Comparison of ENCODE assay signal across 10 mouse cellular contexts in genomic region chr14:55071756-55072155, GRCm38 (mm10). TPM values are rescaled to one million over a fixed set of nuclear protein-coding genes. Genes with fewer than 3 reads are reported as not detected.
DNase-seq lines count a peak whose midpoint lies in the region; ATAC-seq and TF ChIP-seq lines count a peak whose summit lies in the region.
"Had no signal": no experiment of that assay in that cellular context is flagged by ENCODE, and none has a peak within 500 bp of the region (broad histone marks: within the 10 kb centered on the region; RNA-seq: fewer than 3 reads in every experiment).

No protein-coding gene starts in this region.

- no peak for TF ChIP-seq POLR2A in cortical plate, adult 2 months (IDR thresholded peaks at IDR 0.05; ENCODE audit: extremely low read depth, insufficient read depth, low read length)

- no peak for ATAC-seq in heart, embryonic 16.5 days (replicated peaks; ENCODE audit: extremely low read depth, insufficient read depth, low FRiP score)
- no peak for ATAC-seq in intestine, postnatal 0 days
- ATAC-seq in lung, postnatal 0 days: no peak

- H3K4me2 ChIP-seq in heart, embryonic 16.5 days (ENCODE audit: low read depth, low read length): 0 out of 2 replicates have a peak overlapping the region, but pooled peaks have one; percentile 31
- H3K4me2 ChIP-seq in intestine, postnatal 0 days (replicated peaks; ENCODE audit: low read depth): peak overlapping the region; percentile 27
- H3K4me2 ChIP-seq in lung, postnatal 0 days (replicated peaks; ENCODE audit: low read depth, low read length): no peak overlapping the region

- no peaks in the 10 kb centered on the region for H3K36me3 ChIP-seq in heart, embryonic 16.5 days (ENCODE audit: control insufficient read depth, insufficient read depth)
- H3K36me3 ChIP-seq in E14TG2a.4 (ENCODE audit: insufficient read depth, low read length): peaks cover 84% of the 10 kb centered on the region
- peaks cover under 1% of the 10 kb centered on the region; the same call in 1 of the 2 replicates for H3K36me3 ChIP-seq in intestine, postnatal 0 days (ENCODE audit: control insufficient read depth, insufficient read depth)
- H3K36me3 ChIP-seq in lung, postnatal 0 days (ENCODE audit: insufficient read depth, low read length): no peaks in the 10 kb centered on the region
- H3K36me3 ChIP-seq: G1E had no signal

- WGBS in heart, embryonic 16.5 days: 29% methylated on average over 19 of the region's 19 CpGs
- WGBS in intestine, postnatal 0 days: 26% methylated on average over 19 of the region's 19 CpGs
- 34% methylated on average over 19 of the region's 19 CpGs for WGBS in lung, postnatal 0 days

- no peak for TF ChIP-seq EP300 in lung, postnatal 0 days (IDR thresholded peaks at IDR 0.05)

- no peaks in the 10 kb centered on the region for H3K27me3 ChIP-seq in heart, embryonic 16.5 days (ENCODE audit: control insufficient read depth, insufficient read depth, low read length)
- H3K27me3 ChIP-seq in E14TG2a.4 (ENCODE audit: insufficient read depth, low read length): no peaks in the 10 kb centered on the region
- no peaks in the 10 kb centered on the region for H3K27me3 ChIP-seq in intestine, postnatal 0 days (replicated peaks; ENCODE audit: control insufficient read depth, insufficient read depth, low read length)
- no peaks in the 10 kb centered on the region for H3K27me3 ChIP-seq in lung, postnatal 0 days (replicated peaks; ENCODE audit: insufficient read depth, low read length)

- H3K27ac ChIP-seq in heart, embryonic 16.5 days (ENCODE audit: low read length): no peak overlapping the region
- 0 out of 2 replicates have a peak overlapping the region, but pooled peaks have one; percentile 5 for H3K27ac ChIP-seq in cortical plate, adult 2 months (ENCODE audit: insufficient read depth, low read length)
- H3K27ac ChIP-seq in intestine, postnatal 0 days (ENCODE audit: low read depth, low read length): no peak overlapping the region
- H3K27ac ChIP-seq in lung, postnatal 0 days (ENCODE audit: low read length): no peak overlapping the region

- H3K4me3 ChIP-seq in heart, embryonic 16.5 days (ENCODE audit: low read length): no peak overlapping the region
- peak overlapping the region; percentile 69 for H3K4me3 ChIP-seq in E14TG2a.4 (replicated peaks; ENCODE audit: low read length)
- H3K4me3 ChIP-seq in cortical plate, adult 2 months (ENCODE audit: insufficient read depth, low read length): peak overlapping the region; percentile 12; the same call in 1 of the 2 replicates
- no peak overlapping the region for H3K4me3 ChIP-seq in intestine, postnatal 0 days (ENCODE audit: low read depth, low read length)
- H3K4me3 ChIP-seq in lung, postnatal 0 days (ENCODE audit: low read depth, low read length): no peak overlapping the region

- no peak for DNase-seq in heart, postnatal 14 days
- no peak for DNase-seq in lung, postnatal 0 days (ENCODE audit: low spot score)
- DNase-seq in lung, postnatal 25 days (ENCODE audit: low spot score): no peak
- DNase-seq in cerebellum, adult 18-20 months: no peak

- H3K9me3 ChIP-seq in heart, embryonic 16.5 days (replicated peaks; ENCODE audit: control insufficient read depth, low read length): no peaks in the 10 kb centered on the region
- H3K9me3 ChIP-seq in E14TG2a.4 (ENCODE audit: low read length): no peaks in the 10 kb centered on the region
- no peaks in the 10 kb centered on the region for H3K9me3 ChIP-seq in intestine, postnatal 0 days (ENCODE audit: control insufficient read depth)
- no peaks in the 10 kb centered on the region for H3K9me3 ChIP-seq in lung, postnatal 0 days (ENCODE audit: low read length)
- H3K9me3 ChIP-seq: G1E had no signal

- intact Hi-C loops in heart, postnatal 14 days (cut with DNase I): no loop called here

- H3K4me1 ChIP-seq in heart, embryonic 16.5 days (ENCODE audit: control insufficient read depth, insufficient read depth, low read length): peaks cover 2% of the 10 kb centered on the region
- peaks cover 93% of the 10 kb centered on the region for H3K4me1 ChIP-seq in E14TG2a.4 (replicated peaks; ENCODE audit: low read depth, low read length)
- H3K4me1 ChIP-seq in cortical plate, adult 2 months (ENCODE audit: control insufficient read depth, insufficient read depth, low read length): peaks cover 12% of the 10 kb centered on the region
- H3K4me1 ChIP-seq in intestine, postnatal 0 days (replicated peaks; ENCODE audit: control insufficient read depth, insufficient read depth, low read length): no peaks in the 10 kb centered on the region
- H3K4me1 ChIP-seq in lung, postnatal 0 days (ENCODE audit: insufficient read depth, low read depth, low read length): no peaks in the 10 kb centered on the region

- no peak for TF ChIP-seq CTCF in E14TG2a.4 (conservative IDR thresholded peaks at IDR 0.05; ENCODE audit: low read length)
- TF ChIP-seq CTCF in cortical plate, adult 2 months (IDR thresholded peaks at IDR 0.05; ENCODE audit: extremely low read depth, insufficient read depth, low read length): no peak
- TF ChIP-seq CTCF in intestine, postnatal 0 days (IDR thresholded peaks at IDR 0.05; ENCODE audit: low read depth): no peak
- TF ChIP-seq CTCF in lung, postnatal 0 days (IDR thresholded peaks at IDR 0.05): no peak

- H3K9ac ChIP-seq in heart, embryonic 16.5 days (ENCODE audit: low read length): no peak overlapping the region
- no peak overlapping the region for H3K9ac ChIP-seq in intestine, postnatal 0 days (ENCODE audit: low read depth, low read length)
- no peak overlapping the region for H3K9ac ChIP-seq in lung, postnatal 0 days (replicated peaks; ENCODE audit: low read depth)

RNA-seq across cellular contexts. Expression of gene Zfhx2, which starts 20.4 kb away (rescaled TPM):
- polyA plus RNA-seq in heart, embryonic 16.5 days (2015; fragmentation: Nextera tagmentation; extraction: Ambion mirVana): 2.5 and 3.0 TPM in 2 replicates
- 1 to 10 TPM; 2.5 to 3.3 TPM for total RNA-seq in heart, postnatal 14 days (2021)
- 13.0 and 13.1 TPM in 2 replicates for polyA plus RNA-seq in cortical plate, adult 2 months (2012; rRNA removed)
- polyA plus RNA-seq in intestine, postnatal 0 days (2015; fragmentation: Nextera tagmentation; extraction: Ambion mirVana): 0.87 and 1.1 TPM in 2 replicates
- 1.0 and 1.7 TPM in 2 replicates for polyA plus RNA-seq in lung, postnatal 0 days (2015; fragmentation: Nextera tagmentation; extraction: Ambion mirVana)

RNA-seq across cellular contexts. Expression of gene Thtpa, which starts 22.8 kb away (rescaled TPM):
- polyA plus RNA-seq in heart, embryonic 16.5 days (2015; fragmentation: Nextera tagmentation; extraction: Ambion mirVana): 16.1 and 16.9 TPM in 2 replicates
- total RNA-seq in heart, postnatal 14 days (2021): 10 to 100 TPM in 1 of 2 experiments, 1 to 10 TPM in 1; 9.6 to 11.4 TPM
- polyA plus RNA-seq in cortical plate, adult 2 months (2012; rRNA removed): 13.8 and 14.5 TPM in 2 replicates
- polyA plus RNA-seq in intestine, postnatal 0 days (2015; fragmentation: Nextera tagmentation; extraction: Ambion mirVana): 7.5 and 8.8 TPM in 2 replicates
- 13.6 and 14.1 TPM in 2 replicates for polyA plus RNA-seq in lung, postnatal 0 days (2015; fragmentation: Nextera tagmentation; extraction: Ambion mirVana)

RNA-seq across cellular contexts. Expression of gene Ap1g2, which starts 34.6 kb away (rescaled TPM):
- polyA plus RNA-seq in heart, embryonic 16.5 days (2015; fragmentation: Nextera tagmentation; extraction: Ambion mirVana): 10.4 and 14.2 TPM in 2 replicates
- total RNA-seq in heart, postnatal 14 days (2021): 1 to 10 TPM; 4.6 to 5.4 TPM
- polyA plus RNA-seq in cortical plate, adult 2 months (2012; rRNA removed): 14.7 and 15.4 TPM in 2 replicates
- 75.3 and 81.5 TPM in 2 replicates for polyA plus RNA-seq in intestine, postnatal 0 days (2015; fragmentation: Nextera tagmentation; extraction: Ambion mirVana)
- polyA plus RNA-seq in lung, postnatal 0 days (2015; fragmentation: Nextera tagmentation; extraction: Ambion mirVana): 11.5 and 13.3 TPM in 2 replicates

RNA-seq across cellular contexts. Expression of gene Jph4, which starts 45.0 kb away (rescaled TPM):
- 0.09 and 0.25 TPM in 2 replicates for polyA plus RNA-seq in heart, embryonic 16.5 days (2015; fragmentation: Nextera tagmentation; extraction: Ambion mirVana)
- total RNA-seq in heart, postnatal 14 days (2021): under 1 TPM; 0.10 to 0.36 TPM
- 244 and 247 TPM in 2 replicates for polyA plus RNA-seq in cortical plate, adult 2 months (2012; rRNA removed)
- 0.90 and 0.93 TPM in 2 replicates for polyA plus RNA-seq in intestine, postnatal 0 days (2015; fragmentation: Nextera tagmentation; extraction: Ambion mirVana)
- polyA plus RNA-seq in lung, postnatal 0 days (2015; fragmentation: Nextera tagmentation; extraction: Ambion mirVana): 0.08 and 0.17 TPM in 2 replicates
- total RNA-seq: hematopoietic stem cell, adult 5-6 weeks had no signal
- polyA plus RNA-seq: G1E had no signal

RNA-seq across cellular contexts. Expression of gene Ngdn, which starts 56.5 kb away (rescaled TPM):
- polyA plus RNA-seq in heart, embryonic 16.5 days (2015; fragmentation: Nextera tagmentation; extraction: Ambion mirVana): 63.3 and 68.1 TPM in 2 replicates
- total RNA-seq in heart, postnatal 14 days (2021): 10 to 100 TPM; 23.4 to 28.4 TPM
- 35.3 and 38.6 TPM in 2 replicates for polyA plus RNA-seq in cortical plate, adult 2 months (2012; rRNA removed)
- 69.4 and 77.9 TPM in 2 replicates for polyA plus RNA-seq in intestine, postnatal 0 days (2015; fragmentation: Nextera tagmentation; extraction: Ambion mirVana)
- 59.1 and 62.8 TPM in 2 replicates for polyA plus RNA-seq in lung, postnatal 0 days (2015; fragmentation: Nextera tagmentation; extraction: Ambion mirVana)

Comparison
In these comparisons a context has a peak if more than half of its experiments do, and no peak if none do; other contexts are left out.
1. H3K4me3 ChIP-seq: peak in E14TG2a.4 (single experiment) and cortical plate, adult 2 months (single experiment); none in heart, embryonic 16.5 days (single experiment), intestine, postnatal 0 days (single experiment) and lung, postnatal 0 days (single experiment).